Comparison of ENCODE assay signal across 17 mouse cellular contexts in genomic region chr12:106026385-106027134, GRCm38 (mm10). TPM values are rescaled to one million over a fixed set of nuclear protein-coding genes. Genes with fewer than 3 reads are reported as not detected.
DNase-seq lines count a peak whose midpoint lies in the region; ATAC-seq and TF ChIP-seq lines count a peak whose summit lies in the region.
"Had no signal": no experiment of that assay in that cellular context is flagged by ENCODE, and none has a peak within 500 bp of the region (broad histone marks: within the 10 kb centered on the region; RNA-seq: fewer than 3 reads in every experiment).

No protein-coding gene starts in this region.

- H3K4me3 ChIP-seq in intestine, embryonic 15.5 days (replicated peaks) = no peak overlapping the region
- no peak overlapping the region for H3K4me3 ChIP-seq in intestine, postnatal 0 days (ENCODE audit: low read depth, low read length)
- no peak overlapping the region for H3K4me3 ChIP-seq in bone marrow, adult 2 months (replicated peaks; ENCODE audit: control insufficient read depth, low read depth, low read length)
- no peak overlapping the region for H3K4me3 ChIP-seq in macrophage (ENCODE audit: inconsistent target)
- no peak overlapping the region for H3K4me3 ChIP-seq in midbrain, embryonic 14.5 days (replicated peaks; ENCODE audit: low read depth, low read length)
- H3K4me3 ChIP-seq: embryonic facial prominence, embryonic 10.5 days; forebrain, embryonic 13.5 days; heart, adult 2 months; limb, embryonic 13.5 days; neural tube, embryonic 12.5 days had no signal

- no peaks in the 10 kb centered on the region for H3K27me3 ChIP-seq in intestine, embryonic 15.5 days (replicated peaks)
- H3K27me3 ChIP-seq in intestine, postnatal 0 days (replicated peaks; ENCODE audit: control insufficient read depth, insufficient read depth, low read length) = no peaks in the 10 kb centered on the region
- no peaks in the 10 kb centered on the region for H3K27me3 ChIP-seq in midbrain, embryonic 14.5 days (ENCODE audit: control insufficient read depth, insufficient read depth, low read length)
- H3K27me3 ChIP-seq: forebrain, embryonic 13.5 days; limb, embryonic 13.5 days; neural tube, embryonic 12.5 days had no signal

- peak; percentile 67; the same call in 1 of the 2 replicates for ATAC-seq in intestine, embryonic 15.5 days
- no peak for ATAC-seq in intestine, postnatal 0 days
- no peak for ATAC-seq in midbrain, embryonic 14.5 days (ENCODE audit: low FRiP score, low TSS enrichment)
- ATAC-seq: forebrain, embryonic 13.5 days; midbrain, embryonic 16.5 days had no signal

- no peak overlapping the region for H3K4me2 ChIP-seq in intestine, embryonic 15.5 days (replicated peaks)
- no peak overlapping the region for H3K4me2 ChIP-seq in intestine, postnatal 0 days (replicated peaks; ENCODE audit: low read depth)
- no peak overlapping the region for H3K4me2 ChIP-seq in midbrain, embryonic 14.5 days (ENCODE audit: low read length)
- H3K4me2 ChIP-seq: forebrain, embryonic 13.5 days; limb, embryonic 13.5 days; neural tube, embryonic 12.5 days had no signal

- H3K36me3 ChIP-seq in intestine, embryonic 15.5 days = no peaks in the 10 kb centered on the region
- H3K36me3 ChIP-seq in intestine, postnatal 0 days (ENCODE audit: control insufficient read depth, insufficient read depth) = no peaks in the 10 kb centered on the region
- H3K36me3 ChIP-seq in macrophage (ENCODE audit: inconsistent target) = no peaks in the 10 kb centered on the region
- H3K36me3 ChIP-seq in midbrain, embryonic 14.5 days (ENCODE audit: control insufficient read depth, insufficient read depth, low read length) = no peaks in the 10 kb centered on the region

- peak; percentile 60 for DNase-seq in induced T-regulatory cell, adult 2 months (ENCODE audit: low read depth)
- DNase-seq in adipocyte (ENCODE audit: low spot score) = no peak
- DNase-seq in midbrain, embryonic 14.5 days = no peak
- no peak for DNase-seq in right cerebral cortex, postnatal 25 days
- DNase-seq: cerebellum, postnatal 10 days; heart, adult 2 months; kidney, postnatal 25 days; lung, postnatal 10 days had no signal

- H3K79me2 ChIP-seq in macrophage (ENCODE audit: inconsistent target) = peaks cover 82% of the 10 kb centered on the region

- TF ChIP-seq POLR2A in bone marrow, adult 2 months (IDR thresholded peaks at IDR 0.05; ENCODE audit: borderline replicate concordance, control insufficient read depth, low read depth, low read length) = no peak

- 83% methylated on average over 16 of the region's 16 CpGs for WGBS in intestine, embryonic 15.5 days
- WGBS in intestine, postnatal 0 days = 84% methylated on average over 16 of the region's 16 CpGs
- 34% methylated on average over 16 of the region's 16 CpGs for WGBS in bone marrow, adult 2 months
- 46% methylated on average over 15 of the region's 16 CpGs for WGBS in macrophage (ENCODE audit: missing documents)
- 86% methylated on average over 16 of the region's 16 CpGs for WGBS in midbrain, embryonic 14.5 days

- H3K27ac ChIP-seq in intestine, embryonic 15.5 days = no peak overlapping the region
- H3K27ac ChIP-seq in intestine, postnatal 0 days (ENCODE audit: low read depth, low read length) = no peak overlapping the region
- peak overlapping the region; percentile 59; the same call in 1 of the 2 replicates for H3K27ac ChIP-seq in bone marrow, adult 2 months (ENCODE audit: control insufficient read depth, insufficient read depth, low read depth, low read length, poor library complexity)
- H3K27ac ChIP-seq in macrophage = peak overlapping the region; percentile 38
- no peak overlapping the region for H3K27ac ChIP-seq in midbrain, embryonic 14.5 days (replicated peaks; ENCODE audit: low read depth, low read length)
- H3K27ac ChIP-seq: embryonic facial prominence, embryonic 10.5 days; forebrain, embryonic 13.5 days; heart, adult 2 months; limb, embryonic 13.5 days; neural tube, embryonic 12.5 days had no signal

- H3K4me1 ChIP-seq in intestine, embryonic 15.5 days (replicated peaks) = no peaks in the 10 kb centered on the region
- no peaks in the 10 kb centered on the region for H3K4me1 ChIP-seq in intestine, postnatal 0 days (replicated peaks; ENCODE audit: control insufficient read depth, insufficient read depth, low read length)
- peaks cover 8% of the 10 kb centered on the region for H3K4me1 ChIP-seq in bone marrow, adult 2 months (ENCODE audit: control insufficient read depth, insufficient read depth, low read length)
- H3K4me1 ChIP-seq in midbrain, embryonic 14.5 days (ENCODE audit: control insufficient read depth, insufficient read depth, low read length) = no peaks in the 10 kb centered on the region
- H3K4me1 ChIP-seq: neural tube, embryonic 12.5 days had no signal

- no peak overlapping the region for H3K9ac ChIP-seq in intestine, embryonic 15.5 days
- no peak overlapping the region for H3K9ac ChIP-seq in intestine, postnatal 0 days (ENCODE audit: low read depth, low read length)
- no peak overlapping the region for H3K9ac ChIP-seq in midbrain, embryonic 14.5 days (replicated peaks; ENCODE audit: low read length)
- H3K9ac ChIP-seq: forebrain, embryonic 13.5 days; limb, embryonic 13.5 days; neural tube, embryonic 12.5 days had no signal

- no peak for TF ChIP-seq CTCF in intestine, postnatal 0 days (IDR thresholded peaks at IDR 0.05; ENCODE audit: low read depth)
- no peak for TF ChIP-seq CTCF in bone marrow, adult 2 months (IDR thresholded peaks at IDR 0.05; ENCODE audit: control insufficient read depth, insufficient read depth, low read length)

- no peaks in the 10 kb centered on the region for H3K9me3 ChIP-seq in intestine, embryonic 15.5 days
- H3K9me3 ChIP-seq in intestine, postnatal 0 days (ENCODE audit: control insufficient read depth) = no peaks in the 10 kb centered on the region
- H3K9me3 ChIP-seq in midbrain, embryonic 14.5 days (ENCODE audit: control insufficient read depth, low read length) = no peaks in the 10 kb centered on the region
- H3K9me3 ChIP-seq: embryonic facial prominence, embryonic 10.5 days; forebrain, embryonic 13.5 days; neural tube, embryonic 12.5 days had no signal

RNA-seq across cellular contexts. Expression of gene Vrk1, which starts 16.5 kb away (rescaled TPM):
- polyA plus RNA-seq in intestine, embryonic 15.5 days (2015; fragmentation: Nextera tagmentation; extraction: Ambion mirVana) = 67.7 and 70.6 TPM in 2 replicates
- polyA plus RNA-seq in intestine, postnatal 0 days (2015; fragmentation: Nextera tagmentation; extraction: Ambion mirVana) = 20.4 and 23.0 TPM in 2 replicates
- 57.4 and 65.8 TPM in 2 replicates for polyA plus RNA-seq in bone marrow, adult 2 months (2011; ENCODE audit: insufficient read depth, insufficient read length, low replicate concordance, missing spikeins)
- 10 to 100 TPM; 14.5 to 76.2 (median 42.4) TPM for total RNA-seq in macrophage (2018; cell fraction: chromatin; rRNA removed)
- 10 to 100 TPM; 17.2 to 28.0 (median 21.3) TPM for total RNA-seq in macrophage (2018; cell fraction: cytosol; rRNA removed)
- 10 to 100 TPM; 12.6 to 63.4 (median 31.5) TPM for total RNA-seq in macrophage (2018; cell fraction: nucleus; rRNA removed)
- polyA plus RNA-seq in macrophage (2018) = 20.2 to 25.7 TPM (median 22.1 TPM) in 3 replicates
- polyA plus RNA-seq in midbrain, embryonic 14.5 days (2014; fragmentation: Nextera tagmentation; extraction: Ambion mirVana) = 34.2 and 42.3 TPM in 2 replicates

Comparison
In these comparisons a context has a peak if more than half of its experiments do, and no peak if none do; other contexts are left out.
1. H3K27ac ChIP-seq: peak in bone marrow, adult 2 months (single experiment) and macrophage (single experiment); none in intestine, embryonic 15.5 days (single experiment), intestine, postnatal 0 days (single experiment) and midbrain, embryonic 14.5 days (single experiment).